Mouse (Mus musculus) liver, embryonic 13.5 days (tissue): ENCODE results near the gene Stt3b. TPM values are rescaled to one million over a fixed set of nuclear protein-coding genes. Genes with fewer than 3 reads are reported as not detected.

Experiments used
- ATAC-seq: fragments of 200-750 bp; cut with Nextera tagmentation; 2 replicates; pipeline ENCODE4 v1.8.0; 2017; ENCODE audit warnings: low read depth, mild to moderate bottlenecking, moderate number of reproducible peaks, moderate library complexity
- DNase-seq: peaks from one replicate; pipeline ENCODE4 v3.0.0; 2022
- H3K27ac ChIP-seq: fragments of 300-500 bp; sonication (generic); 2 replicates; pipeline ENCODE4 v1.5.1; 2015; ENCODE audit warnings: moderate library complexity, mild to moderate bottlenecking, inconsistent platforms
- H3K27me3 ChIP-seq: fragments of 300-500 bp; sonication (generic); 2 replicates; pipeline ENCODE4 v1.6.1; 2015; ENCODE audit warnings: mild to moderate bottlenecking, inconsistent platforms
- H3K36me3 ChIP-seq: fragments of 300-500 bp; sonication (generic); 2 replicates; pipeline ENCODE4 v1.6.1; 2015; ENCODE audit warnings: mild to moderate bottlenecking, inconsistent platforms
- H3K4me1 ChIP-seq: fragments of 300-500 bp; sonication (generic); replicated peaks from 2 replicates; pipeline ENCODE4 v1.6.1; 2015; ENCODE audit warnings: inconsistent platforms
- H3K4me2 ChIP-seq: fragments of 300-500 bp; sonication (generic); 2 replicates; pipeline ENCODE4 v1.6.1; 2015; ENCODE audit warnings: inconsistent platforms, mild to moderate bottlenecking, moderate library complexity
- H3K4me3 ChIP-seq: fragments of 300-500 bp; sonication (generic); replicated peaks from 2 replicates; pipeline ENCODE4 v1.5.1; 2015; ENCODE audit warnings: mild to moderate bottlenecking, inconsistent platforms
- H3K9ac ChIP-seq: fragments of 300-500 bp; sonication (generic); 2 replicates; pipeline ENCODE4 v1.6.1; 2015; ENCODE audit warnings: mild to moderate bottlenecking, inconsistent platforms
- H3K9me3 ChIP-seq: fragments of 300-500 bp; sonication (generic); replicated peaks from 2 replicates; pipeline ENCODE4 v1.6.1; 2016; ENCODE audit warnings: inconsistent platforms
- WGBS: fragments of 180-500 bp; shearing (Covaris S2); methylation state at CpG from one replicate; pipeline ENCODE4 v1.1.7; 2015; ENCODE audit not compliant: insufficient replicate concordance; 5-methylcytosine and 5-hydroxymethylcytosine counted together
- polyA plus RNA-seq: library from polyadenylated mRNA; unstranded; fragments of >200 nt; fragmentation: Nextera tagmentation; extraction: Ambion mirVana; gene quantifications from 2 replicates; pipeline ENCODE4 v1.2.1, GENCODE M21; 2015

Gene Stt3b
- polyA plus RNA-seq, 1 experiment from 2014 or later, result 62.4 TPM

GRCm38 (mm10) chr9:115333016-115333415 lies 22.8 kb upstream of the Stt3b start:
- no peaks in the 10 kb centered on the region for H3K9me3 ChIP-seq
- H3K27me3 ChIP-seq, result no peaks in the 10 kb centered on the region
- DNase-seq (no peak), ATAC-seq (no peak)
- H3K4me3 ChIP-seq, result no peak overlapping the region
- WGBS, result 73% methylated on average over 12 of the region's 12 CpGs
- H3K4me2 ChIP-seq, result no peak overlapping the region
- no peaks in the 10 kb centered on the region for H3K36me3 ChIP-seq
- H3K27ac ChIP-seq, result no peak overlapping the region
- no peaks in the 10 kb centered on the region for H3K4me1 ChIP-seq
- H3K9ac ChIP-seq, result no peak overlapping the region

- H3K4me2 ChIP-seq, result no peak overlapping the region
- no peak overlapping the region for H3K9ac ChIP-seq
- no peak for ATAC-seq
- WGBS, result 69% methylated on average over 7 of the region's 7 CpGs
- no peak overlapping the region for H3K4me3 ChIP-seq
- no peaks in the 10 kb centered on the region for H3K4me1 ChIP-seq
- no peak overlapping the region for H3K27ac ChIP-seq
- no peaks in the 10 kb centered on the region for H3K9me3 ChIP-seq
- H3K27me3 ChIP-seq, result no peaks in the 10 kb centered on the region
- DNase-seq, result no peak
- no peaks in the 10 kb centered on the region for H3K36me3 ChIP-seq
Measured at GRCm38 (mm10) chr9:115332339-115332738, 22.1 kb upstream of the Stt3b start.

DNA sequence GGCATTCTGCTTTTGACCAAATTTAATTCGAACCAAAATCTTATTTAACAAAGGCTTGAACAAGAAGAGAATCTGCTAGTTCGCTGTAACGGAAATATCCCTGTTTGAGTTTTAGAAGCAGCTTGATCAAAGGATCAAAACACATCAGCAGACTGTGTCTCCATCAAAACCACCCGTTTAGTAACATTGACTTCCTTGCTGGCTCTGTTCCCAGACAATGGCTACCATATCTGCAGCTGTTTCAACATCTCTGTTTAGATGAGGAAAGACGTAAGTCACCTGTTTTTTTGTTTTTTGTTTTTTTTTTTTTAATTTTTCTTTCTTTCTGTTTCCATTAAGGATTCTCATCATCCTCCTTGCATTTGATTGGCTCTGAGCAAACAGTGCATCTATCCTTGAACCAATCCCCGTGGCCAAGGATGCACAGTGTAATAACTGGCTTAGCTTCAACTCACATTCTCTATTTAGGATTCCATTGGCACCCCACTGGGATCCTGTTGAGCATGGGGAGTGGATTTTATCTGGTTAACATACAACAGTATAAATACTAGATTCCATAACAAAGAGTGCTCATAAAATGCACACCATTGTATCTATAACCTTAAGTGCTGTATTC lies 20.7 kb upstream of the Stt3b start:
- WGBS, result 60% methylated on average over 6 of the region's 6 CpGs
- no peaks in the 10 kb centered on the region for H3K27me3 ChIP-seq
- H3K27ac ChIP-seq, result no peak overlapping the region
- H3K4me2 ChIP-seq, result no peak overlapping the region
- H3K9me3 ChIP-seq, result no peaks in the 10 kb centered on the region
- H3K9ac ChIP-seq, result no peak overlapping the region
- H3K36me3 ChIP-seq, result no peaks in the 10 kb centered on the region
- ATAC-seq (no peak), DNase-seq (no peak)
- H3K4me1 ChIP-seq, result no peaks in the 10 kb centered on the region
- no peak overlapping the region for H3K4me3 ChIP-seq

DNA sequence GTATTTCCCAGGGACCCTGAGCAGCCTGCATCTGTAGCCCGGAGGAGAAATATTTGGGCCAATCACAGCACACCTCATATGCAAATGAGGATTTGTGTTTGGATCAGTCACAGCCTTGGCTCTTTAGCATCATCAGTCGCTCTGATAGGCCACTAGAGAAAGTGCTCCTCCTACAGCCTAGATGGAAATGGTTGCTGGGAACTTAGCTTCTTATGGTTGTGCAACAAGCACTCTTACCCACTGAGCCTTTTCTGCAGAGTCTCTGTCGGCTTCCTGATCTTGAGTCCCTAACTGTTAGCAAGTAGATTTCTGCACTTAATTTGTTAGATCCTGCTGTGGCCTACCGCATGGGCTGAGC lies 16.3 kb upstream of the Stt3b start:
- no peak for DNase-seq
- 84% methylated on average over 4 of the region's 4 CpGs for WGBS

GRCm38 (mm10) chr9:115325831-115326532 lies 15.8 kb upstream of the Stt3b start:
- Histone ChIP-seq H3K4me1 (no peaks in the 10 kb centered on the region), H3K4me2 (no peak overlapping the region), H3K36me3 (no peaks in the 10 kb centered on the region), H3K9me3 (no peaks in the 10 kb centered on the region), H3K27ac (no peak overlapping the region), H3K4me3 (no peak overlapping the region), H3K27me3 (no peaks in the 10 kb centered on the region), H3K9ac (no peak overlapping the region)
- DNase-seq, result no peak
- 78% methylated on average over 13 of the region's 13 CpGs for WGBS
- ATAC-seq, result no peak

More for the DNA sequence above, 16.3 kb upstream of the Stt3b start:
- H3K9ac ChIP-seq, result no peak overlapping the region
- no peak overlapping the region for H3K4me2 ChIP-seq
- no peak overlapping the region for H3K27ac ChIP-seq
- H3K4me3 ChIP-seq, result no peak overlapping the region
- H3K36me3 ChIP-seq, result no peaks in the 10 kb centered on the region
- ATAC-seq, result no peak
- H3K9me3 ChIP-seq, result no peaks in the 10 kb centered on the region
- no peaks in the 10 kb centered on the region for H3K4me1 ChIP-seq
- no peaks in the 10 kb centered on the region for H3K27me3 ChIP-seq

GRCm38 (mm10) chr9:115323572-115323971 lies 13.4 kb upstream of the Stt3b start:
- Histone ChIP-seq H3K4me3 (no peak overlapping the region), H3K4me2 (no peak overlapping the region), H3K9ac (no peak overlapping the region), H3K9me3 (no peaks in the 10 kb centered on the region), H3K36me3 (no peaks in the 10 kb centered on the region), H3K4me1 (no peaks in the 10 kb centered on the region), H3K27ac (no peak overlapping the region), H3K27me3 (no peaks in the 10 kb centered on the region)
- 58% methylated on average over 10 of the region's 10 CpGs for WGBS
- ATAC-seq (no peak), DNase-seq (no peak)

GRCm38 (mm10) chr9:115322385-115322784 lies 12.2 kb upstream of the Stt3b start:
- DNase-seq, result no peak
- WGBS, result 82% methylated on average over 6 of the region's 6 CpGs

GRCm38 (mm10) chr9:115321052-115321451 lies 10.8 kb upstream of the Stt3b start:
- no peak for DNase-seq
- no peak overlapping the region for H3K27ac ChIP-seq
- H3K27me3 ChIP-seq, result no peaks in the 10 kb centered on the region
- no peaks in the 10 kb centered on the region for H3K36me3 ChIP-seq
- H3K9me3 ChIP-seq, result no peaks in the 10 kb centered on the region
- WGBS, result 73% methylated on average over 6 of the region's 6 CpGs
- no peak overlapping the region for H3K4me3 ChIP-seq
- no peak overlapping the region for H3K9ac ChIP-seq
- H3K4me1 ChIP-seq, result no peaks in the 10 kb centered on the region
- no peak overlapping the region for H3K4me2 ChIP-seq
- ATAC-seq, result no peak

More at GRCm38 (mm10) chr9:115322385-115322784, 12.2 kb upstream of the Stt3b start:
- no peak overlapping the region for H3K27ac ChIP-seq
- H3K9me3 ChIP-seq, result no peaks in the 10 kb centered on the region
- no peak overlapping the region for H3K4me2 ChIP-seq
- no peak overlapping the region for H3K9ac ChIP-seq
- H3K4me3 ChIP-seq, result no peak overlapping the region
- ATAC-seq, result no peak
- H3K36me3 ChIP-seq, result no peaks in the 10 kb centered on the region
- no peaks in the 10 kb centered on the region for H3K27me3 ChIP-seq
- H3K4me1 ChIP-seq, result no peaks in the 10 kb centered on the region

- WGBS, result 83% methylated on average over 4 of the region's 4 CpGs
- Histone ChIP-seq H3K4me1 (peaks cover 4% of the 10 kb centered on the region), H3K4me3 (no peak overlapping the region), H3K4me2 (no peak overlapping the region), H3K27ac (no peak overlapping the region), H3K27me3 (no peaks in the 10 kb centered on the region), H3K9me3 (no peaks in the 10 kb centered on the region), H3K36me3 (no peaks in the 10 kb centered on the region), H3K9ac (no peak overlapping the region)
- DNase-seq (no peak), ATAC-seq (no peak)
Measured at GRCm38 (mm10) chr9:115320156-115320555, 9.9 kb upstream of the Stt3b start.

DNA sequence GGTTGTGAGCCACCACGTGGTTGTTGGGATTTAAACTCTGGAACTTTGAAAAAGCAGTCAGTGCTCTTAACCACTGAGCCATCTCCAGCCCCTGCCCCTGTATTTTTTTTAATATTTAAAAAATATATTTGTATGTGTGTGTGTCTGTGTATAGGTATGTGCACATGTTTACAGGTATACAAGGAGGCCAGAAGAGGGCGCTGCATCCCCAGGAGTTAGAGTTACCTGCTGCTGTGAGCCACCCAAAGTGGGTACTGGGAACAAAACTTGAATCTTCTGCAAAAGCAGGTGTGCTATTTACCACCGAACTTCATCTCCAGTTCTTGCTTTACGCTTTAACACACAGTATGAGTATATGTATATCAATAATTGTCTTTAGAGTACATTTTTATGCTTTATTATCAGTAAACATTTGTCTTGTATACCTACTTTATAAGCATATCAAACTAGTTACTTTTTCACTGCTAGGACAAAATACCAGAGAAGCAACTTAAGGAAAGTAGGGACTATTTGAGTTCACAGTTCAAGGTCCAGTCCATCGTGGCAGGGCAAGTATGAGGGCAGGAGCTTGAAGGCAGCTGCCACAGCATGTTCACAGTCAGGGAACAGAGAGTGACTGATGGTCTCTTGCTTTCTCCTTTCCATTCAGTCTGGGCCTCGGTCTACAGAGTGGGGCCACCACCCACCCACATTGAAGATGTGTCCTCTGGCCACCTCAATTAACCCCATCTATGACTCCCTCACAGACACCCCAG lies 8.6 kb upstream of the Stt3b start:
- H3K4me2 ChIP-seq, result no peak overlapping the region
- H3K4me3 ChIP-seq, result no peak overlapping the region
- H3K9me3 ChIP-seq, result no peaks in the 10 kb centered on the region
- H3K9ac ChIP-seq, result no peak overlapping the region
- H3K27ac ChIP-seq, result no peak overlapping the region
- no peaks in the 10 kb centered on the region for H3K36me3 ChIP-seq
- 72% methylated on average over 6 of the region's 6 CpGs for WGBS
- H3K27me3 ChIP-seq, result no peaks in the 10 kb centered on the region
- H3K4me1 ChIP-seq, result peaks cover 18% of the 10 kb centered on the region
- DNase-seq (no peak), ATAC-seq (no peak)

GRCm38 (mm10) chr9:115317049-115317448 lies 6.8 kb upstream of the Stt3b start:
- Histone ChIP-seq H3K9ac (no peak overlapping the region), H3K9me3 (no peaks in the 10 kb centered on the region), H3K4me2 (no peak overlapping the region), H3K27ac (no peak overlapping the region), H3K4me3 (no peak overlapping the region), H3K4me1 (peaks cover 33% of the 10 kb centered on the region), H3K36me3 (no peaks in the 10 kb centered on the region), H3K27me3 (no peaks in the 10 kb centered on the region)
- ATAC-seq, result no peak
- 76% methylated on average over 5 of the region's 5 CpGs for WGBS
- DNase-seq, result no peak
